Mouse (Mus musculus): ENCODE results near the gene Wwox.

- TF ChIP-seq HCFC1 (IDR thresholded peaks at IDR 0.05; ENCODE audit: borderline replicate concordance, insufficient read depth, low read length) (no peak), CHD2 (IDR thresholded peaks at IDR 0.05; ENCODE audit: low read depth, low read length) (no peak), ZC3H11A (IDR thresholded peaks at IDR 0.05; ENCODE audit: borderline replicate concordance, low read depth, low read length) (no peak)
Observed at GRCm38 (mm10) chr8:115158721-115159111, 719.3 kb downstream of the Wwox start.

Data from ES-E14 (cell line).